Mouse (Mus musculus) neural tube, embryonic 15.5 days (tissue): ENCODE measurements around the gene Ankrd22. TPM values are rescaled to one million over a fixed set of nuclear protein-coding genes. Genes with fewer than 3 reads are reported as not detected.

ENCODE experiments used
- ATAC-seq: fragments of 200-750 bp; cut with Nextera tagmentation; 2 replicates; pipeline ENCODE4 v1.8.0; 2017; ENCODE audit warnings: mild to moderate bottlenecking, moderate TSS enrichment, moderate library complexity; ENCODE audit not compliant: low FRiP score
- H3K27ac ChIP-seq: fragments of 300-500 bp; sonication (generic); replicated peaks from 2 replicates; pipeline ENCODE4 v1.5.1; 2015; ENCODE audit warnings: mild to moderate bottlenecking, inconsistent platforms
- H3K27me3 ChIP-seq: fragments of 300-500 bp; sonication (generic); replicated peaks from 2 replicates; pipeline ENCODE4 v1.6.1; 2015; ENCODE audit warnings: inconsistent platforms
- H3K36me3 ChIP-seq: fragments of 300-500 bp; sonication (generic); 2 replicates; pipeline ENCODE4 v1.6.1; 2015; ENCODE audit warnings: inconsistent platforms
- H3K4me1 ChIP-seq: fragments of 300-500 bp; sonication (generic); 2 replicates; pipeline ENCODE4 v1.6.1; 2015; ENCODE audit warnings: inconsistent platforms
- H3K4me2 ChIP-seq: fragments of 300-500 bp; sonication (generic); 2 replicates; pipeline ENCODE4 v1.6.1; 2015; ENCODE audit warnings: inconsistent platforms, mild to moderate bottlenecking, moderate library complexity
- H3K4me3 ChIP-seq: fragments of 300-500 bp; sonication (generic); replicated peaks from 2 replicates; pipeline ENCODE4 v1.5.1; 2015; ENCODE audit warnings: mild to moderate bottlenecking, inconsistent platforms
- H3K9ac ChIP-seq: fragments of 300-500 bp; sonication (generic); replicated peaks from 2 replicates; pipeline ENCODE4 v1.6.1; 2015; ENCODE audit warnings: mild to moderate bottlenecking, inconsistent platforms
- H3K9me3 ChIP-seq: fragments of 300-500 bp; sonication (generic); replicated peaks from 2 replicates; pipeline ENCODE4 v1.6.1; 2016; ENCODE audit warnings: inconsistent platforms
- WGBS: fragments of 180-500 bp; shearing (Covaris S2); methylation state at CpG from one replicate; pipeline ENCODE4 v1.1.7; 2015; ENCODE audit warnings: mixed read lengths; 5-methylcytosine and 5-hydroxymethylcytosine counted together
- polyA plus RNA-seq: library from polyadenylated mRNA; unstranded; fragments of >200 nt; fragmentation: Nextera tagmentation; extraction: Ambion mirVana; gene quantifications from 2 replicates; pipeline ENCODE4 v1.2.1, GENCODE M21; 2015

Gene Ankrd22
- polyA plus RNA-seq, 1 experiment from 2014 or later, result not detected

DNA sequence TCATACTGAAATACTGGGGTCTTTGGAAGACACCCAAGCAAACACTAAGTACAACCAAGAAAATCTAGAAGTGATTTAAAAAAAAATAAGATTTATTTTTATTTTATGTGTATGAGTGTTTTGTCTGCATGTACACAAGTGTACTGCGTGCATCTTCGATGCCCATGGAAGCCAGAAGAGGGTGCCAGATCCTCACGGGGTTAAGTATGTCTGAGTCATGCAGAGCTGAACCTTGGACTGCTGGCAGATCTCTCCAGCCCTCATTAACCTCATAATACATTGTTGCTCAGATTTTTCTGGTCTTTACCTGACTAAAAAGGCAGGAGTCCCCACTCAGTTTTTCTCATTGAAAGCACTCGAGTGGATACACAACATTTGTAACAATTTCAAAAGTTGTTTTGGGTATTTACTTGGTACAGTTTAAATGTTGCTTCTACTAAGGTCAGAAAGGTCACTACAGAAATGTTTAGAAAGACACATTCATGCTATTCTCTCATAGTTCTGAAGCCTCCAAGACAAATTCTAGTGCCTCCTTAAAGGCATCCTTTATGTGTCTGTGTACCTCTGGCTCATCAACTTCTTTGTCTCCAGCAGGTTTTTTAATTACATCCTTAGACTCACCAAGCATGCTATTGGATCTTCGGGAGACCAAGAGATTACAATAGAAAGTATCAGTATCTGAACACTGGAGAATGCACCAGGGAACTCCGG, 27.0 kb downstream of the Ankrd22 start:
- no peak for ATAC-seq
- Histone ChIP-seq H3K9me3 (no peaks in the 10 kb centered on the region), H3K27me3 (no peaks in the 10 kb centered on the region), H3K4me2 (no peak overlapping the region), H3K27ac (no peak overlapping the region), H3K4me1 (no peaks in the 10 kb centered on the region), H3K9ac (no peak overlapping the region), H3K36me3 (no peaks in the 10 kb centered on the region), H3K4me3 (no peak overlapping the region)
- 87% methylated on average over 6 of the region's 6 CpGs for WGBS

DNA sequence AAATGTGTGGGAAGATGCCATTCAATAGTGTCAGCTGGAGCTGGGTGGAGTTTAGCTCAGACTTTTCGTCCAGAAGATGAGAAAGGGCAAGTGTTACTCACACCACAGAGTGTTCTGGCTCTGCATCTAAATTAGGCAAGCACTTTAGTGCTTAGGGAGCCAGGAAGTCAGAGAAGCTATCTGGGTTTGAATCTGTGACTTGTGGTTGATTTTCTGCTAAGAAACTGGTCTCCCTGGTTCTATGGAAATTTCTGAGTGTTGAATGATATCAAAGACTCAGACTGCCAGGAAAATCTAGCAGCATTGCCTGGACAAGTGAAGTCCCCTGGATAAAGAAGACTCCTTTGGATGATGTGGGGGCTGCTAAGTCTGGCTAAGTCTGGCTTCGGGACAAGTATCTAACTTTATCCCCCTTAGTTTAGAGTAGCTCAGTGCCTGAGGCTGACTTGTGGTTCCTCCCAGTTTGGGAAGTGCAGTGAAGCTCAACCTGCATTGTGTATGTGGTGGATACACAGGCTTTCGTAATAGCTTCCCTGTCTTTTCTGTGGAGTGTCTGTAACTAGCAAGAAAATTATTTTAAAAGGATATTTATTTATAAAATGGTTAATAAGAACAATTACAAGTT, 45.6 kb downstream of the Ankrd22 start:
- Histone ChIP-seq H3K36me3 (no peaks in the 10 kb centered on the region), H3K4me3 (no peak overlapping the region), H3K27ac (no peak overlapping the region), H3K9me3 (no peaks in the 10 kb centered on the region), H3K9ac (no peak overlapping the region), H3K4me2 (no peak overlapping the region), H3K27me3 (no peaks in the 10 kb centered on the region), H3K4me1 (no peaks in the 10 kb centered on the region)
- ATAC-seq, result no peak
- 80% methylated on average over 3 of the region's 3 CpGs for WGBS

DNA sequence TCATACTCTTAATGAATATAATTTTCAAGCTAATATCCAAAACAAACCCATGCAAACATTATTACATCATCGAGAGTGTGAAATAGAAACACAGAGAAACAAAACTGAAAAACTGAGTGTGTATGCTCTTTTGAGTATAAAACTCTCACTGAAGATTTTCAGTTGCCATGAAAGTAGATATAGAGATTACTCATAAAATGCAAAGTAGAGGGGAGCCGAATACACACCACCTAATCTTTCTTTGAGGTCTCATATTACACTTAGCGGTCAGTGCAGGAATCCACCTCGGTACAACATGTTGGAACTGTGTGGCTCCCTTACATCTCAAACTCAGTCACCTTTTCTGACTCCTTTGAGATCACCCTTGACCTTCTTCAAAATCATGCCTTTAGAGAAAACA, 46.2 kb downstream of the Ankrd22 start:
- no peaks in the 10 kb centered on the region for H3K9me3 ChIP-seq
- no peak for ATAC-seq
- no peak overlapping the region for H3K9ac ChIP-seq
- no peaks in the 10 kb centered on the region for H3K36me3 ChIP-seq
- no peak overlapping the region for H3K4me3 ChIP-seq
- H3K27me3 ChIP-seq, result no peaks in the 10 kb centered on the region
- no peaks in the 10 kb centered on the region for H3K4me1 ChIP-seq
- no peak overlapping the region for H3K27ac ChIP-seq
- WGBS, result 91% methylated on average over 4 of the region's 4 CpGs
- H3K4me2 ChIP-seq, result no peak overlapping the region

DNA sequence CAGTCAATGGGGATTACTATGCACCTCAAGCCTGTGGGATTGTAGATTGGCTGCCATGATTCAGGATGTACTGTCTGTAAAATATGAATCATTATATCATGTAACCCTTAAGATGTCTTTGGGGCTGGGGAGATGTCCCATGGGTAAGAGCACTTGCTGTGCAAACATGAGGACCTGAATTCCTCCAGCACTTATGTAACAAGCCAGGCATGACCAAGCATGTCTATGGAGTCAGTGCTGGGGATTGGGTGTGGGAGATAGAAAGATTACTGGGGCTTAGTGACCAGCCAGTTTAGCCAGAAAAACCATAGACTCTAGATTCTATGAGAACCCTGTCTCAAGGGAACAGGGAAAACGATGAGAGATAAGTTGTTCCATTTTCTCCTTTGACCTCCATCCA, 46.8 kb downstream of the Ankrd22 start:
- no peak overlapping the region for H3K9ac ChIP-seq
- no peaks in the 10 kb centered on the region for H3K9me3 ChIP-seq
- no peak overlapping the region for H3K4me2 ChIP-seq
- no peak overlapping the region for H3K4me3 ChIP-seq
- no peaks in the 10 kb centered on the region for H3K4me1 ChIP-seq
- no peaks in the 10 kb centered on the region for H3K27me3 ChIP-seq
- ATAC-seq, result no peak
- 75% methylated on average over 1 of the region's 1 CpGs for WGBS
- no peaks in the 10 kb centered on the region for H3K36me3 ChIP-seq
- H3K27ac ChIP-seq, result no peak overlapping the region

DNA sequence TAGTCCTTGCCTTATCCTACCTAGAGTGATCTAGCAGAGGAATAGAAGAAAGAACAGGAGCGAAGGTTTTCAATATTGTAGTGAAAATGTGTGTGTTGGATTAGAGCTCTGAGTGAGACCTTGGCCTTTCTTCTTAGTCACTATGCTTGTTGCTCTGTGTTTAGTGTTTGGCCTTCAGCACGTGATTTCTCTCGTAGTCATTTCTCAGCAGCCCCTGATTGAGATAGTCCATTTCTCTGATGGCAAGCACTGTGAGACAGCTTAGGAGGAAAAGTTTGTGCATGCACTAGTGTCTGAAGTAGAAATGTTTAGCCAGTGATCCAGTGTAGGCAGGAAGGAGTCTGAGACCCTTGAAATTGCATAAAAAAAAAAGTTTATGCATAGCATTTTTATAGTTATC, 61.0 kb downstream of the Ankrd22 start:
- no peaks in the 10 kb centered on the region for H3K9me3 ChIP-seq
- no peak for ATAC-seq
- no peak overlapping the region for H3K9ac ChIP-seq
- H3K4me2 ChIP-seq, result no peak overlapping the region
- no peak overlapping the region for H3K4me3 ChIP-seq
- H3K27ac ChIP-seq, result no peak overlapping the region
- H3K36me3 ChIP-seq, result no peaks in the 10 kb centered on the region
- H3K4me1 ChIP-seq, result no peaks in the 10 kb centered on the region
- 88% methylated on average over 3 of the region's 3 CpGs for WGBS
- no peaks in the 10 kb centered on the region for H3K27me3 ChIP-seq

DNA sequence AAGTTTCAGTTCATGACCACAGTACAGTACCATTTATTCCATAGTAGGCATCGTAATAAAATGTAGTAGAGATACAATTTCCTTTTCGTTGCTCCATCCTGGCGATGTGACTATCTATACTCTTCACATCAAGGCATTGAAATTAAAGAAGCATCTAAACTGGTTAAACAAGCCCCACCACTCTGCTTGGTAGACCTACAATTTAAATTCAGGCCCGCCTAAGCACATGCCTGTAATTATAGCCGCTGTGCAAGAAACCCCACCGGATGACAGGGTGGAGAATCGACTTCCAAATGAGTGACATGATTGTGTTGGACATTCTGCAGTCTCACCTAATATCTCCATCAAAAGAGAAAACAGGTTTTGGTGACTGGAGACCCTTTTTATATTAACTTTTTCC, 64.0 kb downstream of the Ankrd22 start:
- Histone ChIP-seq H3K4me3 (no peak overlapping the region), H3K27me3 (no peaks in the 10 kb centered on the region), H3K4me1 (no peaks in the 10 kb centered on the region), H3K9ac (no peak overlapping the region), H3K36me3 (no peaks in the 10 kb centered on the region), H3K9me3 (no peaks in the 10 kb centered on the region), H3K27ac (no peak overlapping the region), H3K4me2 (no peak overlapping the region)
- WGBS, result 94% methylated on average over 7 of the region's 7 CpGs
- ATAC-seq, result no peak

DNA sequence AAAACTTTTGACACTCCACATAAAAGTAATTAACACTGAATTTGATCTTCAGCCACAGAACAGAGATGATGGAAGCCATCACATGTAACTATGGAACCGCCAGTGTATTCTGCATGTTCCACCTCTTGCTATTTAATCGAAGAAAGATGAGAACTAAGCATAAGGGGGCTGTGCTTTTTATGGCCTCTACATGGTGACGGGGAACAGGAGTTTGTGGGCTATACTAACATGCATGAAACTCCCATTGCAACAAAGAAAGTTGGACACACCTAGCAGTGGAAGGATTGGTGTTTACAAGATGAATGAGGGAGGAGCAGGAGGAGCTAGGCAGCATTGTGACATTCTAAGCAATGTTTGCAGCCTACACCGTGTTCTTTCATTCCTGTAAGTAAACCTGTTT, 65.2 kb downstream of the Ankrd22 start, which contains the start of gene Lipm:
TSS of gene Lipm (plus strand) at position 301 of the 400 bp plus-strand sequence.
- 81% methylated on average over 4 of the region's 4 CpGs for WGBS
- no peak within 1 kb of the TSS for H3K9ac ChIP-seq
- no peaks in the 10 kb centered on the region for H3K27me3 ChIP-seq
- no peak within 1 kb of the TSS for H3K4me3 ChIP-seq
- no peaks in the 10 kb centered on the region for H3K4me1 ChIP-seq
- no peak for ATAC-seq
- no peak within 1 kb of the TSS for H3K27ac ChIP-seq
- H3K4me2 ChIP-seq, result no peak within 1 kb of the TSS
- no peaks in the 10 kb centered on the region for H3K36me3 ChIP-seq
- no peaks in the 10 kb centered on the region for H3K9me3 ChIP-seq

DNA sequence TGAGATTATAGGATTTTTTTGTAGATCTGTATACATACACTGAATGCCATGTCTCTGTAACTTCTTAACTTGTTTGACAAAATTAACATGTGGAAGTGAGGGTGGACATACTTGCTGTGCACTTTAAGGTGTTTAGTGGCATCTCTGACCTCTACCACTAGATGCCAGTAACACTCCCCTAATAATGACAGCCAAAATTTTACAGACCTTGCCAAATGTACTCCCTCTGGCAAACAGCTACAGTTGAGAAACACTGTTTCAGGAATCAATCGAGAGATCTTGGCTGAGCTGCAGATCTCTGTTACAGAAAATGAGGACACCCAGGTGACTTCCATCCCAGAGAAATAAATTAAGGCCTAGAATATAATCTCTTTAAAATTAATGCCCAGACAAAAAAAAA, 69.6 kb downstream of the Ankrd22 start:
- no peak overlapping the region for H3K9ac ChIP-seq
- no peaks in the 10 kb centered on the region for H3K36me3 ChIP-seq
- no peaks in the 10 kb centered on the region for H3K27me3 ChIP-seq
- H3K4me1 ChIP-seq, result no peaks in the 10 kb centered on the region
- no peak for ATAC-seq
- WGBS, result 81% methylated on average over 1 of the region's 1 CpGs
- no peak overlapping the region for H3K27ac ChIP-seq
- H3K9me3 ChIP-seq, result no peaks in the 10 kb centered on the region
- H3K4me2 ChIP-seq, result no peak overlapping the region
- no peak overlapping the region for H3K4me3 ChIP-seq

DNA sequence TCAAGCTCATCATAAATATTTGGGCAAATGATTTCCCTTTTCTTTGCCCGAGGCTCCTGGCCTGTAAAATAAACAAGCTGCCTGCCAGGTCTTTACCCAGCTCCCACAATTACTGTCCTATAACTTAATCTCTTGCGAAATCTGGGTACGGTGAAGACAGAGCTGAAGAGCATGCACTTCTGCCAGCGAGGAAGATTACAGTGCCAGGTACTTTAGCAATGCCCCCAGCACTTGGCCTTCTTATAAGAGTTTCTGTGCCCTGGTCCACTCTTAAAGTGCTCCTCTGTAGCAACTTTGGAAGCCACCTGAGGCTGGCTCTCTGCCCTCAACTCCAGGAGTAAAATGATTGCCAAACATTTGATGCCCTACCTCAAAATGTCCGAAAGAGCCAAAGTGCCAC, 70.5 kb downstream of the Ankrd22 start:
- no peaks in the 10 kb centered on the region for H3K27me3 ChIP-seq
- no peak overlapping the region for H3K9ac ChIP-seq
- no peaks in the 10 kb centered on the region for H3K36me3 ChIP-seq
- H3K27ac ChIP-seq, result no peak overlapping the region
- no peak overlapping the region for H3K4me3 ChIP-seq
- 82% methylated on average over 5 of the region's 5 CpGs for WGBS
- H3K4me1 ChIP-seq, result no peaks in the 10 kb centered on the region
- no peaks in the 10 kb centered on the region for H3K9me3 ChIP-seq
- H3K4me2 ChIP-seq, result no peak overlapping the region
- ATAC-seq, result no peak

DNA sequence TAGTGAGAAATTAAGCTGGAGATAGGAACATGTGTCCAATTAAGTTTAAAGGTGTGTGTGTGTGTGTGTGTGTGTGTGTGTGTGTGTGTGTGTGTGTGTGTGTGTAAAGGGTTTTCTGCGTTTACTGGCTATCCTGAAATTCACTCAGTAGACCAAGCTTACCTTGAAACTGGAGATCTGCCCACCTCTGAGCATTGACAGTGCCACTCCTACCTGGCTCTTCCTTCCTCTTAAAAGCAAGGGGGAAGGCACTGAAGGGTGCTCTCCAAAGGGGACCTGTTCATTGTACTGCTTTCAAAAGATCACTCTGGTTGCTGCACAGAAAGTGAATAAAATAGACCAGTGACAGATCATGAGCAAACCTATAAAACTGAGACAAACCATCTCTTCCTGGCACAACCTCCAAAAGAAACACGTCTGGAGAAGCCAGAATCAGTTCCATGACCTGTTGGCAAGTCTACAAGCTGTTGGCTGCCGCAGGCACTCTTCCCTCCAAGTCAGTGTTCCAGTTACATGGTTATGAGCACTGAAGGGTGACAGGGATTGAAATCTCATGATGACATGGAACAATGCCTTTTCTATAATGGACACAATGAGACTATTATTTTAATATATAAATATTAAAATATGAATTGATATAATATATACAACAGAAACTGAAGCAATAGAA, 76.7 kb downstream of the Ankrd22 start:
- no peak overlapping the region for H3K4me3 ChIP-seq
- H3K27me3 ChIP-seq, result no peaks in the 10 kb centered on the region
- WGBS, result 92% methylated on average over 3 of the region's 3 CpGs
- no peak overlapping the region for H3K27ac ChIP-seq
- H3K9me3 ChIP-seq, result no peaks in the 10 kb centered on the region
- ATAC-seq, result no peak
- H3K9ac ChIP-seq, result no peak overlapping the region
- H3K4me2 ChIP-seq, result no peak overlapping the region
- no peaks in the 10 kb centered on the region for H3K4me1 ChIP-seq
- no peaks in the 10 kb centered on the region for H3K36me3 ChIP-seq

DNA sequence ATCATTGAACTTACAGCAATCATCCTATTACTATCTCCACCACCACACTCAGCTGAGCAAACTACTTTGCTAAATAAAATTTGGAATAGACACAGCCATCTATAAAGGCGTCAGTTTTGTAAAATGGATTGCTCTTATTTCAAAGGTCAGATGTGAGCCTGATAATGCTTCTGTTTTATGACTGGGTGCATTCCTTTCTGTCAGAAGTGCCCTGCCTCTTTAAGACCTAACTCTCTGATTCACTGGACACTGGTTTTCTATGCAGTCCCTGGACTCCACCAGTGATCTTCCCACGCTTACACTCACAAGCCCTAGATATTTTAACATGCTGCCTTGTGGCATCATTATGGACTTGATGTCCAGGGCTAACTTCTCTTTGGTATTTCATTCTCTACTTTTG, 87.7 kb downstream of the Ankrd22 start:
- ATAC-seq, result no peak
- Histone ChIP-seq H3K4me3 (no peak overlapping the region), H3K27me3 (no peaks in the 10 kb centered on the region), H3K4me2 (no peak overlapping the region), H3K36me3 (no peaks in the 10 kb centered on the region), H3K27ac (no peak overlapping the region), H3K9ac (no peak overlapping the region), H3K9me3 (no peaks in the 10 kb centered on the region), H3K4me1 (no peaks in the 10 kb centered on the region)
- 68% methylated on average over 2 of the region's 2 CpGs for WGBS

DNA sequence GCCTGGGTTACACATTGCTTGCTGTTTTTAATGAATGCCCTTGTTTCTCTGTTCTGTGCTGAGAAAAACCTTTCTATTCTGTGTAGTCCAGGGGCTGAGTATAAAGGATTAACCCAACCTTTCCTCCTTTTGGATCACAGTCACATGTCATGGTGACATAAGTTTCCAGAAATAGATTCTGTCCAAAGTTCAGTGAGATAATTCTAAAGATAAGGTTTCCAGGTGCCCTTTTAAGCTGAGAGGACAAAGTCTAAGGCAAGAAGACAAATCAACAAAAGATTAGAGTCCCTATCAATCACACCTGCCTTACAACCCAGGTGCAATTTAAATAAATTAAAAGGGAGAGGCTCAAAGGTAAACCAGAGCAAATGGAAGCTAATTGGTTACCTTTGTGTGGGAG, 91.6 kb downstream of the Ankrd22 start:
- H3K4me2 ChIP-seq, result no peak overlapping the region
- H3K36me3 ChIP-seq, result no peaks in the 10 kb centered on the region
- H3K4me1 ChIP-seq, result no peaks in the 10 kb centered on the region
- ATAC-seq, result no peak
- no peak overlapping the region for H3K4me3 ChIP-seq
- H3K27me3 ChIP-seq, result no peaks in the 10 kb centered on the region
- H3K27ac ChIP-seq, result no peak overlapping the region
- H3K9ac ChIP-seq, result no peak overlapping the region
- H3K9me3 ChIP-seq, result no peaks in the 10 kb centered on the region
